Mouse (Mus musculus): ENCODE measurements around the gene Ggcx. TPM values are rescaled to one million over a fixed set of nuclear protein-coding genes. Genes with fewer than 3 reads are reported as not detected.
A peak's percentile ranks its signal among the peaks of the same experiment; 100 is the strongest.

The Ggcx gene
- total RNA-seq (2021), result 10 to 100 TPM; 12.6 to 13.4 TPM
- long read RNA-seq, experiment 1, partial matches to known transcripts, result 0 of 2 reads
- long read RNA-seq, experiment 1, other reads (novel, unspliced or antisense), result 0 of 2 reads
- long read RNA-seq, experiment 2, transcript Ggcx-201 (15 exons, 2,929 nt), result major isoform, 5 of 7 reads
- long read RNA-seq, experiment 2, partial matches to known transcripts, result 0 of 7 reads
- long read RNA-seq, experiment 2, other reads (novel, unspliced or antisense), result 2 of 7 reads

DNA sequence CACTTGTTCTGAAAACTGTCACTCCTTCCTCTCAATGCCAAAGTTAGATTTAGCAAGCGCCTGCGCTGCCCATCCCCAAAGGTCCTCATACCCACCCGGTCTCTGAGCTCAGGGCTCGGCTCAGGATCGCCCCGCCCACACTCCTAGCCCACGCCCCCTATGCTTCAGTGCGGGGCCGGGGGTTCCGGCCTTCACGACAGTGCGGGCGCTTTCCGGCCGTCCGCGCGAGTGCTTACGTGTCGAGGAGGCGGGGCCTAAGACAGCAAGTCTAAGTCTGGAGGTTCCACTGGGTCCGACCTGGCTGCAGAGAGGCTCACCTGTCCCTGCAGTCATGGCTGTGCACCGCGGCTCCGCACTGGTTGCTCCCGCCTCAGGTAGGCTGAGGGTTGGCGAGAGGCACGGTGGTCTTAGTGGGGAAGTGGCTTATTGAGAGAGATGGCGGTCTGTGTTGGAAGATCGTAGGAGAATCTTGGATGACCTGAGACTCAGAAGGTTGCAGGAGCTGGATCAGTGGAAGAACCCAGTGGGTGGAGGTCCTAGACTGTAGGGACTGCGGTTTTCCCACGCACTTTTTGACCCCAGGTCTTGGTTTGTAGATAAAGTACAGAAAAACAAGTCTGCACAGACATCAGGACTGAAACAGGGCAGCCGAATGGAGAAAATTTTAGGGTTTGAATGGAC, at the start of gene Ggcx:
Gene Ggcx (plus strand): TSS at position 233 of the 681 bp plus-strand sequence.
- intact Hi-C loops (cut with DNase I), result no loop called here

GRCm38 (mm10) chr6:72364985-72365384, 49.1 kb upstream of the Ggcx start:
- DNase-seq, result no peak
- intact Hi-C loops (cut with DNase I), result no loop called here

More for the DNA sequence above, at the start of gene Ggcx:
- peak; percentile 88 to 94 for DNase-seq

- no peak for DNase-seq
- intact Hi-C loops (cut with DNase I), result no loop called here
These were observed 47.8 kb upstream of the Ggcx start for GRCm38 (mm10) chr6:72366304-72366703.

DNA sequence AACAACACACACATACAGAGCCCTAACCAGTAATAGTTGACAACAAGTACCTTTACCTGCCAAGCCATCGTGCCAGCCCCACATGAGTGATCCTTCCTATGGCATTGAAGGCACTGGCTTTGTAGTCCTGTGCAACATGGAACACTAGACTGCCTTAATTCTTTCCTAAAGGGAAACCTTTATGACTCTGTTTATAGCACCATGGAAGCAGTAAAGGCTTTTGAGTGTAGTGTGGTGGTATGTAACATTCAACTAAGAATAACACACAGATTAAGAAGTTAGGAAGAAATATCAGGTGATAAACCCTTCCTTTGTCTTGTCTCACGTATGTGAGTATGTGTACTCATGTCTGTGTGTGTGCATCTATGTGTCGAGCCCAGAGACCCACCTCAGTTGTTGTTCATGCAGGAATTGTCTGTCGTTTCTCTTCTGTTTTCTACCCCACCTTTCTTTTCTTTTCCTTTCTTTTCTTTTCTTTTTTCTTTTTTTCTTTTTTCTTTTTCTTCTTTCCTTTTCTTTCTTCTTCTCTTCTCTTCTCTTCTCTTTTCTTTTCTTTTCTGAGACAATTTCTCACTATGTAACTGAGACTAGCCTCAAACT, 47.2 kb upstream of the Ggcx start, which contains the start of gene Rnf181:
Gene Rnf181 (minus strand): TSS at position 113 of the 600 bp plus-strand sequence.
- intact Hi-C loops (cut with DNase I), result no loop called here
- no peak for DNase-seq

DNA sequence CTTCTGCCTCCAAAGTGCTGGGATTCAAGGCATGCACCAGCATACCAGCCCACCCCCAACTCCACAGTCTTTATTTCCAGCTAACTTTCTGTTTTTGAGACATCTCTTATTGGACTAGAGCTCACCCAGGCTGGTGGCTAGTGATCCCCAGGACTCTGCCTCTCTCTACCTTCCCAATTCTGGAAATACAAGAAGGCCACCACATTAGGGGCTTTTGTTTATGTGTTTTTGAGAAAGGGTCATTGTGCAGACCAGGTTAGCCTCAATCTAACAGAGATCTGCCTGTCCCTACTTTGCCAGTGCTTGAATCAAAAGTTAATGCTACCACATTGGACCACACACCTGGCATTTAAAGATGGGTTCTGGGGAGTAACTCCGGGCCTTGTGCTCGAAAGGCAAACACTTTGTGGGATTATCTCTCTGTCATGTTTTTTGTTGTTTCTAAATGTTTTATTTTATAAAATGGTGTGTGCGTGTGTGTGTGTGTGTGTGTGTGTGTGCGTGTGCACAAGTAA, 46.6 kb upstream of the Ggcx start:
- intact Hi-C loops (cut with DNase I), result no loop called here

DNA sequence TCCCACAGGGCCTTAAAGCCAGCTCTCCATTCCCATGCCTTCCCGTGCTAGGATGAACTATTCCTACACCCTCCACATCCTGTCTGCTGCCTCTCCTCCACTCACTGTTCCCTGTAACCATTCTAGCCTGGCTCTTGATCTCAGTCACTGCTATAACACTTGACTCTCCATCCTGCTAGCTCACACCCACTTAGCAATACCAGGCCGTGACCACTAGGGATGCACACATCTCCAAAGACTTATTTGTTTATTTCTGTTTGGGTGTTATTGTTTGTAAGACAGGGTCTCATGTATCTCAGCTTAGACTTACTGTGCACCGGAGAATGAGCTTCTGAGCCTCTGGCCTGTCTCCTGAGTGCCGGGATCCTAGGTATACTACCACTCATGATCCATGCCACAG, 44.6 kb upstream of the Ggcx start:
- no peak for DNase-seq
- intact Hi-C loops (cut with DNase I), result no loop called here

More for the DNA sequence above, 46.6 kb upstream of the Ggcx start:
- DNase-seq, result no peak

DNA sequence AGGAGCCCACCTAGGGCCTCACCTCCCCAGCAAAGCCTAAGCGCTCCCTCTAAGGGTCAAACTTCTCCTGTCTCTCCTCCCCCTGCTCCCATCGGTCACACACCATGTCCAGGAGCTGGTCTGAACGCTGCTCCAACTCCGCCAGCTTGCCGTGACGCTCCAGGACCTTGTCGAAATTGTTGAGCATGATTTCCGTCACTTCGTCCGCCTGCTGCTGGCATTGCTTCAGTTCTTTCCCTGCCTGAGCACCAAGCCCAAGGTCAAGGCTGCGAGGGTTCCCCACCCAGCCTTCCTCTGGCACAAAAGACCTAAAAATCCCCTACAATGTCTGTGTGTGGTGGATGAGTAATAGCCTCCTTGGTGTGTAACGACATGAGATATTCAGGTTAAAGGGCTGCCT, 44.0 kb upstream of the Ggcx start:
- intact Hi-C loops (cut with DNase I), result no loop called here
- DNase-seq, result no peak

DNA sequence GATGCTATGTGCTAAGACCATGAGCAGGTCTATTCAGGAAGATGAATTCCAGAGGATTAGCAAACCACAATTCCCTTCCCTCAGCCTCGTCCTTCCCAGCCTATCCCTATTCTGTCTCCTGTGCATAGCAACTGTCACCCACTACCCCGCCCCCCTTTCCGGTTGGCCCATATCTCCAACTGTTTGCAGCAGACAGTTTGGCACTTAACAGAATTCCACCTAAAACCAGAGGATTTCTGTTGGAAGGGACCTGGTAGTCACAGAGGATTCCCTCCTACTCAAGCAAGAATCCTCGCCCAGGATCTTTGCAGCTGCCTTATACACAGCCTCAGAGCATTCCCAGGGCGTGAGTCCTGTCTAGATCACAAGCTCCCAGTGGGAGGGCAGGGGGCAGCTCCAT, 43.0 kb upstream of the Ggcx start:
- intact Hi-C loops (cut with DNase I), result no loop called here
- DNase-seq, result no peak

- intact Hi-C loops (cut with DNase I), result no loop called here
- no peak for DNase-seq
These were observed 42.5 kb upstream of the Ggcx start for GRCm38 (mm10) chr6:72371571-72371970.

- intact Hi-C loops (cut with DNase I), result no loop called here
- no peak for DNase-seq
These were observed 40.9 kb upstream of the Ggcx start for GRCm38 (mm10) chr6:72373184-72373583.

DNA sequence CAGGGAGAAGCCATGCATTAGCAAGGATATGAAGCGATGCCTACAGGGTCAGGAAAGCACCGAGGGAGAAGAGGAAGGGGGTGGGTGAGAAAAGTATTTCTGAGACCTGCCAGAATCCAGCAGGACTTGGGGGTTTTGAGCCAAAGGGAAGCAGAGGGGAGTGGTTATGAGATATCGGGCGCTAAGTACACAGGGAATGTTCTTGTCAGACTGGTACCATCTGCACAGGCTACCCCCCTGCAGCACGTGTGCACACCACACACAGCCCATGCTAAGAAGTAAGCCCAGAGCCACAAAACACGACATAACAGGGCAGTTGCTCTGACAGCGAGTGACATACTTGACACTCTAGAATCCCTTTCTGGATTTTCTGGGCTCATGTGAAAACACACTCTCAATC, 39.9 kb upstream of the Ggcx start:
- DNase-seq, result no peak
- intact Hi-C loops (cut with DNase I), result no loop called here

DNA sequence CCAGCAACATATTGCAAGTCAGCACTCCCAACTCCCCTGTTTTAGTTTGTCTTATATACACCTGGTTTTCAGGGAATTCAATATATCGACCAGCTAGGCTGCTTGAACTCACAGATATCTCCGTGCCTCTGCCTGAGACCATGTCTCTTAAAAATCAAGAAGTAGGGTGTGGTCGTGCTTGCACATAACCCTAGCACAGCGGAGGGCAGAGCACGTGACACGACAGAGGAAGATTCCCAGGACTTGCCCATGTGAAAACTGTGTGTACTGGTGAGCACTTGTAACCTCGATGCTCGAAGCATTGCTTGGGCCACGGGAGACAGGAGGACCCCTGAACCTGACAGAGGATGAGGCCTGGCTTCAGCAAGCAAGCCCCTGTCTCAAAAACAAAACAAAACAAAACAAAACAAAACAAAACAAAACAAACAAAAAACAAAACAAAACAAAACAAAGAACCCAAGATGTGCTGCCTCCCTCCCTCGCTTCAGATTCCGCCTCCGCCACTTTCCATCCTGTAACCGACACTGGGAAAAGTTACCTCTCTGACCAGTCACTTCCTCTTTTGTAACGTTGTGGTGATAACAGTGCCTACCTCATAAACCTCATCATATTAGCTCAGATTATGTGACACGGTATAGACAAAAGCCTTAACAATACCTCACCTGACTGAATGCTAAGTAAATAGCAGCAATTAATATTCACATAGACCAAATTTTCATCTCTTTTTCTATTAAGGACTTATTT, 39.1 kb upstream of the Ggcx start:
- intact Hi-C loops (cut with DNase I), result no loop called here
- DNase-seq, result no peak

DNA sequence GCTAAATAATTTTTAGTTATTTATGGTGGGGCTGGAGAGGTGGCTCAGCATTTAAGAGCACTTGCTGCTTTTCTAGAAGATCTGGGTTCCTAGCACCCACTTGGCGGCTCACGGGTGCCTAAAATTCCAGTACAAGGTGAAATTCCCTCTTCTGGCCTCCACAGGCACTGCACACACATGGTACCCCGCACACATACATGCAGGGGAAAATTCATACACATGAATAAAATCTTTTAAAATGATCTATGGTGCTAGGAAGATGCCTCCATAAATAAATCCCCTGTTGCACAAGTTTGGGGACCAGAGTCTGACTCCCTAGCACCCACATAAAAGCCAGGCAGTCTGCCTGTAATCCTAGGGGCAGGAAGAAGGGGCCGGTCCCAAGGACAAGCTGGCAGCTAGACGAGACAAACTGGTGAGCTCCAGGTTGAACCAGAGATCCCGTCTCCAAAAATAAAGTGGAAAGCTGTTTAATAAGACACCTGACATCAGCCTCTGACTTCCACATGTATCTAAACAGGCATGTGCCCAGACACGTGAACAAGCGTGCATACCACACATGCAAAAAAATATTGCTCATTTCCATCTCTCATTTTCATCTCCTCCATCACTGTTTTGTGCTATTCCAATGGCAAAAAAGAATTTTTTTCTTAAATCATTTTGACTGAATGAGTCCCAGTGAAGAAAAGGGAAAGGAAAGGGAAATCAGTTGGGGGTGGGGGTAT, 35.4 kb upstream of the Ggcx start:
- intact Hi-C loops (cut with DNase I), result no loop called here
- DNase-seq, result no peak

DNA sequence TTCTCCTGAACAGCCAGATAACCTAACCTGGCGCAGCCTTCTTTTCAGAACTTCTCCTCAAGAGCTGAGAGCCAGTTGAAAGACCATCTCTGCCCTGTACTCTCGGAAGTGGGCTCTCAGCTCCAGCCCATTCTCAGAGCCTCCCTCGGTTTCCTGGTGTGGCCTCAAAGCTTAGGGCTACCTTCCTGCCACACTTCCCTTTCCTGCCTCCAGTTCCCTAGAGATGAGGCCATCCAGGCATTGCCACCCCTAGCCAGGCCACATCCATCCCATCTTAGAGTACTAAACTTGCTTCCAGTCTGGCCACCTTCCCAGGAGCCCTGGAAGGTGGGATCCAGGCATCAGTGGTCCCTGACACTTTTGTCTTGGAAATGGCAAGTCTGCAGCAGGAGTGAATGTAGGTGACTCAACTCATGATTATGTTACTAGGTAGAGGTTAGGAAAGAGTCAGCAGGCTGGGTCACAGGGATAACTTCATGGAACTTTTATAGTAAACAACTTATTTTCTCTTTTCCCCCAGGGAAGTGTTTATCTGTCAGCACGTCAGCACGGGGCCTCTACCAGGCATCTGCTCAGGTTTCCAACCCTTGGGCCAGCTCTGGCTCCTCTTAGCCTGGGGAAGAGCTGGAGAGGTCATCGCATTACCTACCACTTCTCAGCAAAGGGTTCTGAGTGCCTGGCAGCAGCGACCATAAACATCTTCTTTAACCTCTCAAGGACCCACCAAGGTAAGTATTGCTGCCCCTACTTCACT, 34.6 kb upstream of the Ggcx start:
- intact Hi-C loops (cut with DNase I), result no loop called here
- DNase-seq, result peak; percentile 19 to 39

GRCm38 (mm10) chr6:72380131-72380770, 33.9 kb upstream of the Ggcx start, which contains the start of gene Vamp5:
Vamp5 (minus strand) TSS chr6:72380468.
- intact Hi-C loops (cut with DNase I), result no loop called here
- DNase-seq, result peak; percentile 79

DNA sequence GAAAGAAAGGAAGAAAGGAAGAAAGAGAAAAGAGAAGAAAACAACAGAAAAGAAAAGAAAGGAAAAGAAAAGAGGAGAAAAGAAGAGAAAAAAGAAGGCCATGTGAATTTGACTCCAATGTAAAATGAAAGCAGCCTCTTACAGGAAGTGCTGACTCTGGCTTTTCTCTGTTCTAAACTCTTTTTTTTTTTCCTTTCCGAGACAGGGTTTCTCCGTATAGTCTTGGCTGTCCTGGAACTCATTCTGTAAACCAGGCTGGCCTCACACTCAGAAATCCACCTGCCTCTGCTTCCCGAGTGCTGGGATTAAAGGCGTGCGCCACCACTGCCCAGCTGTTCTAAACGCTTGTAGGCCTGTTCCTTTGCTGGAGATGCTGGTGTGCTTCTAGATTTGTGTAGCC, 31.6 kb upstream of the Ggcx start:
- DNase-seq, result no peak
- intact Hi-C loops (cut with DNase I), result no loop called here

DNA sequence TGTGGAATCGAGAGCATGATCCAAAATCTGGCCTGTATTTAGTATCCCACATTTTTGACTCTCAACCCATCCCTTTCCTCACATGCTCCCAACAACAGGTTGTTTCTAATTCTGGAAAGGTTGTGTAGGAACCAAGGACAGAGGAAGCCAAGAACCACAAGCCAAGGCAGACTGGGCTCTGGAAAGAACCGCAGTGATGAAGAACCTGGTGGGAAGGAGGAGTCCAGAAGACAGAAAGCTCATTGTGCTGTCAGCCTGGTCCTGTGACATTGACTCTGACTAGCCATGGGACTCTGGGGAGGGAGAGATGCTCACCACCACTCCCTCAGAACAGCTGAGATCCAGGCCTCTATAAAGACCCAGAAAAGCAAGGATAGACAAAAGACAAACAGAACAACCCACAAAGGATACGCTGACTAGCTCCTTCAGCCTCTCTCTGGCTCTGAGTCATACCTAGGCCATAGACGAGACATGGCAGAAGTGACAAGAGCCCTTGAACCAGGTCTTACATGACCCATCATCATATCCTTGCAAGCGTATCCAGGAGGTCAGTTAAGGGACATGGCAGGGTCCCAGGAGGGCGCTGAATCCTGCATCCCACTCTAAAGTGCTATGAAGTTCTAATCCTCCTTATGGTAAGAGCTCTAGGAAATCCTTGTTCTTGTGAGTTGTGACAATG, 30.8 kb upstream of the Ggcx start:
- intact Hi-C loops (cut with DNase I), result no loop called here
- no peak for DNase-seq

GRCm38 (mm10) chr6:72383952-72384351, 30.2 kb upstream of the Ggcx start:
- intact Hi-C loops (cut with DNase I), result no loop called here

More at GRCm38 (mm10) chr6:72383952-72384351, 30.2 kb upstream of the Ggcx start:
- DNase-seq, result no peak
